Mouse (Mus musculus) gonadal fat pad, adult 2 months (tissue): ENCODE results near the gene Sall4. TPM values are rescaled to one million over a fixed set of nuclear protein-coding genes. Genes with fewer than 3 reads are reported as not detected.

Experiments
- DNase-seq: peaks from one replicate; pipeline ENCODE4 v3.0.0-alpha.2; 2012; ENCODE audit warnings: low read depth
- polyA plus RNA-seq: library from polyadenylated mRNA; depleted of rRNA; stranded (reverse); fragments of >200 nt; gene quantifications from 2 replicates; pipeline ENCODE4 v1.2.3, GENCODE M21; 2012; rRNA removed

Gene Sall4
- not detected in 2 replicates for polyA plus RNA-seq

- no peak for DNase-seq
These were observed at the start of gene Sall4 for GRCm38 (mm10) chr2:168767582-168767981. Gene Sall4 (minus strand): TSS chr2:168767943.

DNA sequence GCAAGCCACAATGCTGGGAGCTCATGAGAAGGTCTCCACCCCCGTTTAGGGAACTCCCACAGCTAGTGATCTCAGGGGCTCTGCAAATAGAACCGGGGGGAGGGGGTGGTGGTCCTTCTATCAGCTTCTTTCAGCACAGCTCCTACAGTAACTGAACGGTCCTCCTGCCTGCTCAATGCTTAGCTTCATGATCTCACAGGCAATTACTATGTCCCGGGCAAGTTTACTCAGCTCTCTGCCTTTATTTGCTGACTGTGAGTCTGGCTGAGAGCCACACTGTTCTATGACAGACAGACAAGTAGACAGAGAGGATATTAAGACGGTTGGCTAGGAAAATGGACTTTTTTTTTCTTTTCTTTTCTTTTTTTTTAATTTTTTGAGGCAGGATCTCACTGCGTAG is 45.5 kb upstream of the Sall4 start:
- DNase-seq: no peak

DNA sequence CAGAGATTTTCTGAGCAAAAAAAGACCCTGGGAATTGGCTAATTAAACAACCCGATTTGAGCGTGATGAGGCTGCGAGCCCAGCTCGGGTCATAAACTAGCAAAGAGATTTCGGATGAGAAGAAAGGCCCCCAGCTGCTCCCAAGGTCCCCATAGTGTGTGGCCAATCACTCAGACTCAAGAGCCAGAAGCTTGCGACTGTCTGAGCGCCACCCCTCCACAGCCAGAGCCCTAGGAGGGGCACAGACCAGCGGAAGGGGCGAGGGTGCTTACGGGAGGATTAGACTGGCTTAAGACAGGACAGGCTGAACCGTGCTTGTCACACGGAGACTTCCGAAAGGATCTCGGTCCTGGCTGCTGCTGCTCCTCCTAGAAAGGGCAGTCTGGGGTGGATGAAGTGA is 42.2 kb upstream of the Sall4 start:
- no peak for DNase-seq

DNA sequence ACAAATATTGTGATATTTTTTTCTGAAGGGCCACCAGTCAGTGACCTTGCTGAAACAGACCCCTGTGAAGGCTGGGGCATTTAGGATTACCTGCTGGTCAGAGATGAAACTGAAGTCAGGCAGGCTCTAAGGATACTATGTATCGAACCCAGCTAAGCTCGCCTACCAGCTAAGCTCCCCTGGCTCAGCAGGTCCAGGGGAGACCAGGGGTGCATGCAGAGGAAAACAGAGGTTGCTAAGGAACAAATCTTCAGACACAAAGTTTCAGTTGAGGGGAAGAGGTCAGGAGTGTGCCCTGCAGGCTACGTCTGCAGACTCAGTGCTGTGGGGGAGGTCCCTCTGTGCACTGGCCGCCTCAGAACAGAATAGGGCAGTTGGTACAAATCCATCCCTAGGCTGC is 39.9 kb upstream of the Sall4 start:
- no peak for DNase-seq

DNA sequence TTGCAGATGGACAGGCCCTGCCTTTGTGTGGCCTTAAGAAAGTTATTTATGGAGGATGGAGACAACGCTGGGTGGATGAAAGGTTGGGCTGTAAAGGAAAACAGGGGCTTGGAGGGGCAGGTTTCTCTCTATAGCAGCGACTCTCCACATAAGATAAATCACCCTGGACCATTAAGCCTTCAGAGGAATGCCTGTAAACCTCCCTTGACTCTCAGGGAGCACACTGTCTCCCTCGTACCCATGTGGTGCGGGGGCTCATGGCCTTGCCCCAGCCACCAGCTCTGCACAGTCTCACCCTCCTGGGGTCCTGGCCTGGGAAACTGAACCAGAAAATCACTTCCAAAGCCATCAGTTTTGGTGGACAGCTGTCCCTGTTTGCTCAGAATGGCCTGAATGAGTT is 36.1 kb upstream of the Sall4 start:
- no peak for DNase-seq

DNA sequence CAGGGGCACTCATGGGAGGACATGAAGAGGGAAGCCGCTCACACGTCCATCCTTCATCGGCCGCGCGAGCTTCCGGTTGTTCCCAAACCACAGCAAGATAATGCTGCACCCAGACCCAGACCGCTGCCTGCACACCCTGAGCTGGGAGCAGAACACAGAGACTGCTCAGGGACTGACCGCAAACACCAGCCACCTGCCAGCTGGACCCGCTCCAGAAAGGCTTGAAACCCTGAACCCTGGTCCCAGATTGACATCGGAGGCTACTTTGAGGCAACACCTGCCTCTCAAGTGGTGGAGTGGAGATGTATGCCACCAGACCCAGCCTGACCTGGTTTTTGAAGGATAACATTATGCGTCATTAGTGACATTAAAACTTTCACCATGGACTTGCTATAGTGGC is 31.6 kb upstream of the Sall4 start:
- no peak for DNase-seq

DNA sequence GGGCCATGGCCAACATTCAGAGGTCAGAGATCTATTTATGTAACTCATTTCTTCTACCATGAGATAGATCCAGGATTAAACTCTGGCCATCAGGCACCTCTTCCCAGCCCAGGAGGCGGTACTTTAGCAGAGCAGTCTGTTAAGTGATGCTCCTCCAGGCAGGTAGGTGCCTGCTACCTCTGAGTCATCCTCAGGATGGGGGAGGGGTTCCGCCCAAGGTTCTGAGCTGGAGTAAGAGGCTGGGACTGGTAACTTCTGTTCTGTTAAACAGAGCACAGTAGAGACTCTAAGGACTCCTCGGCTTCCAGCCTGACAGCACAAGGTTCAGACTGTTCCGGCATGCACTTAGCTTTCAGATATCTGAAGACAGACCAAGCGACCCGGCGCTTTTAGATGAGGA is 31.2 kb upstream of the Sall4 start:
- DNase-seq: no peak

DNA sequence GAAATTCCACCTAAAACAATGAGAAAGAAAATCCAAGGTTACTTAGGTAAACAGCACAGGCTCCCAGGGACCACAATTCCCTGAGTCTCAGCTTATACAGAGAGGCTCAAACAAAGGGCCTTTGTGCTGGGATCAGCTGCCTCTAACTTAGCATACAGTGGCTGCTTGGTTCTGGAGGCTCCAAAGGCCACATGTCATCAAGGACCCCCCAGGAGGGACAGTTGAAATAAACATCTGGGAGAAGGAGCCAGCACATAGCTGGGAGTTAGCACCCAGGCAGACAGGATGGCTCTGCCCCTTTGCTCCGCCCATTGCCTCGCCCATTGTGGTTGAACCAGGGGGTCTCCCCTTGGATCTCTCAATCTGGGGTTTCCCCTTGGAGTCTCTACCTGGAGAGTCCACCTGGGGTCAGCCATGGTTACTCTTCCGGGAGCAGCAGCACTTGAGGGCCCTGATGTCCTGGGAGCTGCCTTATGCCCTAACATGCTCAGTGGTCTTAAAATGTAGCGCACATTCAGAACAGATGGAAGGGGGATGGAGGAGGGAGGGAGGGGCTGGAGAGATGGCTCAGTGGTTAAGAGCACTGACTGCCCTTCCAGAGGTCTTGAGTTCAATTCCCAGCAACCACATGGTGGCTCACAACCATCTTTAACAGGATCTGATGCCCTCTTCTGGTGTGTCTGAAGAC is 23.5 kb upstream of the Sall4 start:
- DNase-seq: no peak

GRCm38 (mm10) chr2:168786174-168786573 is 18.4 kb upstream of the Sall4 start:
- no peak for DNase-seq

GRCm38 (mm10) chr2:168780596-168780995 is 12.9 kb upstream of the Sall4 start:
- DNase-seq: no peak

GRCm38 (mm10) chr2:168780024-168780423 is 12.3 kb upstream of the Sall4 start:
- no peak for DNase-seq

- no peak for DNase-seq
These were observed 9.7 kb upstream of the Sall4 start for GRCm38 (mm10) chr2:168777481-168777880.

- DNase-seq: no peak
These were observed 8.5 kb upstream of the Sall4 start for GRCm38 (mm10) chr2:168776238-168776637.

GRCm38 (mm10) chr2:168769259-168769658 is 1.5 kb upstream of the Sall4 start:
- no peak for DNase-seq

DNA sequence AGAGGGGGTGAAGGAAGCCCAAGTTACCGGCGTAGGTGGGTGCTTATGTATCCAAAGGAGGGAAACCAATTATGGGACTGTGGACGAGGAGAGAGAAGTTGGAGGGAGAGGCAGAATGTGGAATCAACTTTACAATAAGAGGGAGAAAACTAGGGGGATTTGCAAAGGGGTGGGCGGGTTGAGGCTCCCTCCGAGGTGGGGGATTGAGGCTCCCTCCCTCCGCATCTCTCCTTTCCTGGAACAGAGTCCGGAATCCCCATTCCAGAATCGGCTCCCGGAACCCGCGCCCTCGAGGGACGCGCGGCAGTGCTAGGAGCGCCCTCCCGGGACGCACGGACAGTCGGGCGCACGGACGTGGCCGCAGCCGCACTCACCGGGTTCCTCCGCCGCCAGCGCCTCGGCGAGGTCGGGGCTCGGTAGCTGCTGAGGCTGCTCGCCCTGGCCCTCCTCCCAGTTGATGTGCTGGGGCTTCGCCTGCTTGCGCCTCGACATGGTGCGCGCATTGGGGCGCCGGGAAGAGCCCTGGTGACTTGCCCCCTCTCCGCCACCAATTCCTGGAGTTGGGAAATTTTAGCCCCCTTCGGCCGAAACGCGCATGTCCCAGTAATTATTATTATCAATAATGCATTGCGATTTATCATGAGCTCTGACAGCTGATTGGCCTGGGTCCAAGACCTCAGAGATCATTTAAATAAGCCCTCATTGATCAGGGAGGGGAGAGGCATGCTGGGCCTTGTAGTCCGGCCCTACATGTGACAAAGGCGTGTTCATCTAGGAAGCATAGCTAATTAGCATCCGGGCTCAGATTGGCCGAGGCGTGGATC is 993 bp downstream of the Sall4 start:
- DNase-seq: no peak

DNA sequence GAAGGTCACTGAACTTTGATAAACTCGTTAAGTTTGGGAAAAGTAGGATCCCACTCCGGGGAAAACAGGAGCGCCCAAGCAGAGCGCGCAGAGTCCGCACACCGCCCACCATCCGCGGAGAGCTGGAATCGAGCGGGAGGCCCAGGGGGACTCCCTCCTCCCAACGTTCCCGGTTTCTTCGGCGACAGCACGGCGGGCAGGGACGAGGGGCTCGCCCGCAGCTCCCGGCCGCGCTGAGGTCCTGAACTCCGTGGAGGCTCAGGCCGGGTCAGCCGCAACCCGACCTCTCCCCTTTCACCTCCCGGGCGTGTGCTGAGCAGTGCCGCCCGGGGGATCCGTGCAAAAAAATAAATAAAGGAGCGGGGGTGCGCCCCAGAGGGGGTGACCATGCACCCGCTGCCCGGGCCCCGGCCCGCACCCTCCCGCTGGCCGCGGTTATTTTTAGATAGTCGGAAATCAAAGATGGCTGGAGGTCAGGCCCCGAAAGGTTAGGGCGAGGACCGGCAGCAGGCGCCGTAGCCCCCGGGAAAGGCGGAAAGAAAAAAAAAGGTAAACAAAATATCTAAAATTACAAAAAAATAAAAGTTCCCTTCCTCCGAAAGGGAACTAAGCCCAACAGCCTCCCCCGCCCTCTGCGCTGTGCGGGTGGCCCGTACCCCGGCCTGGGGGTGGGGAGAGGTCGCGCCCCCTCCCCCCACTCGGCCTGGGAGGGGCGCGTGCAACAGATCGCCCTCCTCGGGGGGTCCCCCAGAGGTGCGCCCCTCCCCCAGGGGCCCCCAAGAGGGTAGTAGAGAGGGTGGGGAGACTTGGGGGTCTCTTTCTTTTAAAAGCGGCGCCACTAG is 1.8 kb downstream of the Sall4 start:
- DNase-seq: no peak

DNA sequence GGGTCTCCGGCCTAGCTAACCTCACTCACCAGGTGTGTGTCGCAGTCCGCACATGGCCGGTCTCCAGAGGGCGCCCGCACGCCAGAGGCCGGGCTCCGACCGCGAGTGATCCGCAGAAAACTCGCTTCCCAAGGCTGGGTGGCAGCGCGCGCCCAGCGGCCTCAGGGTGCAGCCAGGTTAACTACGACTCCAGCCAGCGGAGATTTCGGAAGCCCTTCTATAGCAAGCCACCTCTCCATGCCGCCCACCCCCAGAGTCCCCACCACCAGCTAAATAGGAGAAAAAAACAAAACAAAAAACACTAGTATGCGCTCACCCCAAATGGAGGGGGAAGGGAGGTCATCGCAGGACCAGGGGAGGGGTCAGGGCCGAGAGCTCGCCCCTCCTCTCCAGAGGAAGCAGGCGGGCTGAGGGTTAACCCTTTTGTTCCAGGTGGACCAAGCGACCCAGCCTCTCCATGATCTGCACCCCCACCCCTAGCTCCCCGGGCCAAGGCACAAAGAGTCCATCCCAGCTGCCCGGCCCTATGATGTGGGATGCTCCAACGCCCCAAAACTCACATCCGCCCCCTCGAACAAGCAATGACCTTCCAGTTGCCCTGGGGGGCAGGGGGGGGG is 2.6 kb downstream of the Sall4 start:
- DNase-seq: no peak

DNA sequence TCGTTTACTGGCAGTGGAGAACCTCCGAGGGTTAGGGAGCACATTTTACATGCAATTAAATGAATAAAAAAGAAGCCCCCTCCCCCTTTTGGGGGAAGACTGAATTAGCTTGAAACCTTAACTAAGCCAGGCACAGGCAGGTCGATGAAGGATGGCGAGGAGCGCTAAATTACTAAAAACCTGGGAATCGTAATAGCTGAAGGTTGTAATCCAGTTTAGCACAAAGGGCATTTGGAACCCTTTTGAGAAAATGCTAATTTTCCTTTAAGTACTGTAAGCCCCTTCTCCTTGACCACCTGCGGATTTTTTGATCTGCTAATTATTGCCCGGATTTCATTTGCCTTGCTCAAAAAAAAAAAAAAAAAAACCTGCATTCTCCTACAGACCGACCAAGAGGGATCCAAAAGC is 3.3 kb downstream of the Sall4 start:
- no peak for DNase-seq

DNA sequence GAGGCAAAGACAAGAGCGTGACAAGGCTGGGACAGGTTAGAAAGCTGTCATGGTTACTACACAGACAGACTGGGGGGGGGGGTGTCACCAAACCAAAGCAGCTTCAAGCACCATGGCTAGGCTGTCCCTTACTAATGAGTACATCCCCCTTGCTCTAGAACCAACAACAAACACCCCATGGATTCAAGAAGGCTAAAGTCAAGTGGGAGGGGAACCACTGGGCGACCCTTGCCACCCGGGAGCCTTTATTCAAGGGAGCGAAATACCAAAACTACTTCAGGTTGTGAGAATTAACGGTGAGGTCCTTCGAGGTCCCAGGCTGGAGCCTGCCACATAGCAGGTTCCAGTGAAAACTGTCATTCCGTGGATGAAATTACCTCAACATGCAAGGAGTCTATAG is 4.0 kb downstream of the Sall4 start:
- DNase-seq: no peak

- DNase-seq: no peak
These were observed 5.3 kb downstream of the Sall4 start for GRCm38 (mm10) chr2:168762411-168762815.

GRCm38 (mm10) chr2:168761954-168762353 is 5.8 kb downstream of the Sall4 start:
- DNase-seq: no peak

DNA sequence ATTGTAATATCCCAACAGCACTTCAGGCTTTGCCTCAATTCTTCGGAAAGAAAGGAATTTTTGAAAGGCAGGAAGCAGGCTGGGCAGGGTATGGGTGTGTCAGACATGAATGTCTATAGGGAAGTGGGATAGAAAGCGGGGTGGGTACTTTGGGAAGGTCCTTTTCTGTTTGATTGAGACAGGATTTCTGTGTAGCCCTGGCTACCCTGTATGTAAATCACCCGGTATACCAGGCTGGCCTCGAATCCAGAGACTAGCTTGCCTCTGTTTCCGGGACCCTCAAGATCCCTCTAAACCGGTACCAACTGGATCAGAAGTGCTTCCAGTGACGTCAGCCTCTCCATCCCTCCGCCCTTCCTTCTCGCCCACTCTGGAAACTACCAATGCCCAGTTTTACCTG is 6.6 kb downstream of the Sall4 start:
- no peak for DNase-seq
